Mouse (Mus musculus): ENCODE measurements around the gene Zp3. TPM values are rescaled to one million over a fixed set of nuclear protein-coding genes. Genes with fewer than 3 reads are reported as not detected.

The Zp3 gene
- 0.25 and 0.29 TPM in 2 replicates for polyA plus RNA-seq (2015; fragmentation: Nextera tagmentation; extraction: Ambion mirVana)

GRCm38 (mm10) chr5:135979904-135980303 is at the start of gene Zp3:
TSS of gene Zp3 (plus strand) at chr5:135980099.

GRCm38 (mm10) chr5:135934481-135935175 is 45.3 kb upstream of the Zp3 start, which contains the start of gene Ywhag:
TSS of gene Ywhag (minus strand) at chr5:135934616.

GRCm38 (mm10) chr5:135974365-135974764 is 5.5 kb upstream of the Zp3 start, which contains the start of gene Ssc4d:
TSS of gene Ssc4d (minus strand) at chr5:135974531.

GRCm38 (mm10) chr5:135994725-135995687 is 15.1 kb downstream of the Zp3 start, which contains the start of gene Dtx2:
TSS of gene Dtx2 (plus strand) at chr5:135994800.

Other genes starting within 250 kb of the Zp3 start
- 50.0 and 60.7 TPM in 2 replicates for gene Tmem120a, start 235.7 kb upstream of the Zp3 start, polyA plus RNA-seq (2015; fragmentation: Nextera tagmentation; extraction: Ambion mirVana)
- gene Styxl1, start 201.7 kb upstream of the Zp3 start, polyA plus RNA-seq (2015; fragmentation: Nextera tagmentation; extraction: Ambion mirVana), result 2.1 and 2.2 TPM in 2 replicates
- 330 and 449 TPM in 2 replicates for gene Mdh2, start 201.6 kb upstream of the Zp3 start, polyA plus RNA-seq (2015; fragmentation: Nextera tagmentation; extraction: Ambion mirVana)
- gene Srrm3, start 173.2 kb upstream of the Zp3 start, polyA plus RNA-seq (2015; fragmentation: Nextera tagmentation; extraction: Ambion mirVana), result 6.6 and 10.9 TPM in 2 replicates
- 149 and 244 TPM in 2 replicates for gene Hspb1, start 92.2 kb upstream of the Zp3 start, polyA plus RNA-seq (2015; fragmentation: Nextera tagmentation; extraction: Ambion mirVana)
- 142 and 161 TPM in 2 replicates for gene Ywhag, start 45.5 kb upstream of the Zp3 start, polyA plus RNA-seq (2015; fragmentation: Nextera tagmentation; extraction: Ambion mirVana)
- gene Ssc4d, start 5.6 kb upstream of the Zp3 start, polyA plus RNA-seq (2015; fragmentation: Nextera tagmentation; extraction: Ambion mirVana), result 3.2 and 7.0 TPM in 2 replicates
- 13.9 and 15.5 TPM in 2 replicates for gene Dtx2, start 14.7 kb downstream of the Zp3 start, polyA plus RNA-seq (2015; fragmentation: Nextera tagmentation; extraction: Ambion mirVana)
- gene Upk3b, start 58.4 kb downstream of the Zp3 start, polyA plus RNA-seq (2015; fragmentation: Nextera tagmentation; extraction: Ambion mirVana), result 22.6 and 25.8 TPM in 2 replicates
- 2.3 and 5.8 TPM in 2 replicates for gene Upk3bl, start 74.4 kb downstream of the Zp3 start, polyA plus RNA-seq (2015; fragmentation: Nextera tagmentation; extraction: Ambion mirVana)
- gene Rasa4, start 103.8 kb downstream of the Zp3 start, polyA plus RNA-seq (2015; fragmentation: Nextera tagmentation; extraction: Ambion mirVana), result 9.4 and 10.9 TPM in 2 replicates
- 195 and 197 TPM in 2 replicates for gene Polr2j, start 136.5 kb downstream of the Zp3 start, polyA plus RNA-seq (2015; fragmentation: Nextera tagmentation; extraction: Ambion mirVana)
- 13.1 and 14.6 TPM in 2 replicates for gene Lrwd1, start 156.0 kb downstream of the Zp3 start, polyA plus RNA-seq (2015; fragmentation: Nextera tagmentation; extraction: Ambion mirVana)
- 10.0 and 10.1 TPM in 2 replicates for gene Alkbh4, start 156.0 kb downstream of the Zp3 start, polyA plus RNA-seq (2015; fragmentation: Nextera tagmentation; extraction: Ambion mirVana)
- gene Orai2, start 190.6 kb downstream of the Zp3 start, polyA plus RNA-seq (2015; fragmentation: Nextera tagmentation; extraction: Ambion mirVana), result 4.9 and 7.1 TPM in 2 replicates
- 52.1 and 55.1 TPM in 2 replicates for gene Prkrip1, start 218.9 kb downstream of the Zp3 start, polyA plus RNA-seq (2015; fragmentation: Nextera tagmentation; extraction: Ambion mirVana)